Mouse (Mus musculus) E14TG2a.4 (cell line): ENCODE results near the gene Atg13.

Source experiments
- CTCF ChIP-seq: conservative IDR thresholded peaks from 2 replicates; pipeline ENCODE4 v1.5.1; 2014; ENCODE audit warnings: low read length
- POU5F1 ChIP-seq: IDR thresholded peaks from 2 replicates; pipeline ENCODE4 v1.6.1; 2014; ENCODE audit warnings: low read length, borderline replicate concordance

DNA sequence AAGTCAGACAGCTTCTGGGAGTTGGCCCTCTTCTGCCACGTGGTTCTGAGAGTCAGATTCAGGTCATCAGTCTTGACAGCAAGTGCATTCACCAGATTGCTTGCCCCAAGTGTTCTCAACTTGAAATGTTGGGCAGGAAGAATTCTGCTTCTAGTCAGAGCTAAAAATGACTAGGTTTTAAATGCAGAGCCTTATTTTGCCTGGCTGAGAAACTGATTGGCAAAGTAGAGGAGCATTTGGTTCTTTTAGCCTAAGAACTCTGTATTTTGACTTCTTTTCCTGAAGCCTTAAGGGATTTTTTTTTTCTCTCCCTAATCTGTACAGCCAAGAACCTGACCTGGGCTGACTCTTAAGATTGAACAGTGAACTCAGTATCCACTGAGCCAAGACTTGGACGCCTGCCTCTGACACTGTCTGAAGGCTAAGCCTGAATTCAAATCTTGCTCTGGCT is 39.5 kb upstream of the Atg13 start:
- TF ChIP-seq CTCF (no peak), POU5F1 (no peak)
